Mouse (Mus musculus): ENCODE data around the gene Galm.
"Not testable (repeated sequence)": the region's sequence is repeated elsewhere in the genome, so short reads cannot be mapped to it uniquely, and the experiment has no call there.

Gene Galm

GRCm38 (mm10) chr17:80206671-80207581 lies 79.7 kb downstream of the Galm start, which contains the start of the genes Srsf7 and Ttc39d:
TSS of gene Srsf7 (minus strand) at chr17:80207307.
TSS of gene Ttc39d (plus strand) at chr17:80207460.
- DNase-seq (ENCODE audit: low read depth in 1 of 2, low spot score in 2 of 2): peak; percentile 96 to 98

- DNase-seq (ENCODE audit: low read depth in 1 of 2, low spot score in 2 of 2): not testable (repeated sequence)
Observed at GRCm38 (mm10) chr17:80213998-80214397, 86.7 kb downstream of the Galm start.

DNA sequence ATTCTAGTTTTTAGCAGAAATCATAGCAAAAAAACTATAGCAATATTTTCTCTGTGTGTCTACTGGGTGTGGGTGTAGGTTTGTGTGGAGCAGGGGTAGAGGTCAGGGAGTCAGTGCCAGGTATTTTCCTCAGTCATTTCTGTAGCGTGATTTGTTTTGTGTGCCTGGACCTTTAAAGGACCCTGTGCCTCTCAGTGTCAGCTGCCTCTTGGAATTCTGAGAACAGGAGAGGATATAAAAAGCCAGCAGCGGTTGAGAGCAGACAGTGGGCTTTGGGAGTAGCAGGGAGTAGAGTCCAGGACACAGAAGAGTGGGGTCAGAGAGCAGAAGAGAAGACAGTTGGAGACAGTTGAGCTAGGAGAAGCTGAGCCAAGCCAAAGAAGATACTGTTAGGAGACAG lies 92.9 kb downstream of the Galm start:
- no peak for DNase-seq (ENCODE audit: low read depth in 1 of 2, low spot score in 2 of 2)

GRCm38 (mm10) chr17:80221202-80221601 lies 93.9 kb downstream of the Galm start:
- no peak for DNase-seq (ENCODE audit: low read depth in 1 of 2, low spot score in 2 of 2)

DNA sequence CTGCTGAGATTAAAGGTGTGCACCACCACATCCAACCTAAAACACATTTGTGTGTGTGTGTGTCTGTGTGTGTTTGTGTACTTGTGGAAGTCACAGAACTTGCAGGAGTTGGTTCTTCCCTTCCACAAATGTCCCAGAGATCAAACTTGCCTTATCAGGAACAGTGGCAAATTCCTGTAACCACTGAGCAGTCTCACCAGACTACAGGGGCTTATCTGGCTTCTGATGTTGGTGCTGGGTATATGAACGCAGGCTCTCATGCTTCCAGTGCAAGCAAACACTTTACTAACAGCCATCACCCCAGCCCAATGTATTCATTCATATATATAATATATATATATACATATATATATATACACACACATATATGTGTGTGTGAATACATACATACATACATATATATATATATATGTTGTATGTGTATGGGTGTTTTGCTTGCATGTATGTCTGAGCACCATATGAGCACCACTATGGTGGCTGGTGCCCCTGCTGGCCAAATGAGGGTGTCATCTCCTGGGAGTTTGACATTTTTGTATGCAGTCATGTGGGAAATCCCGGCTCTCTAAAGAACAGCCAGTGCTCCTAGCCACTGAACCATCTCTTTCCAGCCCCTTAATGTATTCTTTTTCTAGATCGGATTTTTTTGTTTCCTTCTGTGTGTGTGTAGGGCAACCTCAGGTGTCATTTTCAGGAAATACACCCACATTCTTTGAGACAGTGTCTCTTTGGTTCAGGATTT lies 94.8 kb downstream of the Galm start:
- no peak for DNase-seq (ENCODE audit: low read depth in 1 of 2, low spot score in 2 of 2)

GRCm38 (mm10) chr17:80223829-80224228 lies 96.6 kb downstream of the Galm start:
- no peak for DNase-seq (ENCODE audit: low read depth in 1 of 2, low spot score in 2 of 2)

DNA sequence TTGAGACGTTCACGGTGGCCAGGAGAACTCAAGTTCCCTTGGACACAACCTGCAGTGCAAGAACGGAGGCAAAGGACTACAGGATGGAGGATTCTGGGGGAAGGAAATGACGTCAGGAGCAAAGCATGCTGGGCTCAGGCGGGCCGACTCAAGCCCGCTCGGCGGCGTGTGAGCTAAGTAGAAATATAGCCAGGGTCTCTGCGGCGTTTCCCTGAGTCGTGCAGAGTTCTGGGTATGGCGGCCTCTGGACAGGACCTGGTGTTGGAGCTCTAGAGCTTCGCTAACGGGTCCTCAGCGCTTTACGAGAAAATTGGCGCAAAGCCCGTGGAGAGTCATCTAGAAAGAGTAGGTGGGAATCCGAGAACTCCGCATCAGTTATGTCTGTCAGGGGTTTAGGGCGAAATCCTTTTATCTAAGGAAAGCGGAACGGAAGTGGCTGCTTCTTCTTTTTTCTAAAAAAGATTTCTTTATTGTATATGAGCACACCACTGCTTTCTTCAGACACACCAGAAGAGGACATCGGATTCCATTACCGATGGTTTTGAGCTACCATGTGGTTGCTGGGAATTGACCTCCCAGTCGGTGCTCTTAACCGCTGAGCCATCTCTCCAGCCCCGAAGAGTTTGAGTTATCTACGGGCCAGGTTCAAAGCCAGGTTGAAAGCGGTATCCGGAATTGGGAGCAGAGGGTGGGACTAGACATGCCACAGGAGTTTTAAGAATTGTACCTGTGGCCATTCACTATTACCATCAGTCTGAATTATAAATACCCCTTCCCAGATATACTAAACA lies 97.2 kb downstream of the Galm start, which contains the start of gene Gemin6:
Gene Gemin6 (plus strand): TSS at position 116 of the 791 bp plus-strand sequence.
- peak; percentile 44 to 46 for DNase-seq (ENCODE audit: low read depth in 1 of 2, low spot score in 2 of 2)

- DNase-seq (ENCODE audit: low read depth in 1 of 2, low spot score in 2 of 2): not testable (repeated sequence)
Observed at GRCm38 (mm10) chr17:80225142-80225541, 97.9 kb downstream of the Galm start.

GRCm38 (mm10) chr17:80229396-80229795 lies 102.1 kb downstream of the Galm start:
- DNase-seq (ENCODE audit: low read depth in 1 of 2, low spot score in 2 of 2): no peak

GRCm38 (mm10) chr17:80233844-80234243 lies 106.6 kb downstream of the Galm start:
- no peak for DNase-seq (ENCODE audit: low read depth in 1 of 2, low spot score in 2 of 2)

- no peak for DNase-seq (ENCODE audit: low read depth in 1 of 2, low spot score in 2 of 2)
Observed at GRCm38 (mm10) chr17:80234376-80234775, 107.1 kb downstream of the Galm start.
